Mouse (Mus musculus) liver, adult 2 months (tissue): Measurements from ENCODE around the gene Banp. TPM values are rescaled to one million over a fixed set of nuclear protein-coding genes. Genes with fewer than 3 reads are reported as not detected.
A peak's percentile ranks its signal among the peaks of the same experiment; 100 is the strongest.

ENCODE experiments used
- DNase-seq: peaks from one replicate; pipeline ENCODE4 v3.0.0-alpha.2; 2011; ENCODE audit warnings: low read depth, low spot score; ENCODE audit errors: extremely low read depth
- H3K27ac ChIP-seq: fragments of 200-500 bp; replicated peaks from 2 replicates; pipeline ENCODE4 v1.5.1; 2012; ENCODE audit warnings: low read depth, mild to moderate bottlenecking, control low read depth, inconsistent platforms, low read length; ENCODE audit not compliant: insufficient read depth
- H3K27me3 ChIP-seq: fragments of 200-500 bp; 2 replicates; pipeline ENCODE4 v1.6.1; 2012; ENCODE audit warnings: mild to moderate bottlenecking, moderate library complexity, low read length, inconsistent platforms; ENCODE audit not compliant: control insufficient read depth, insufficient read depth
- H3K36me3 ChIP-seq: fragments of 200-500 bp; 2 replicates; pipeline ENCODE4 v1.6.1; 2012; ENCODE audit warnings: low read length, inconsistent platforms; ENCODE audit not compliant: control insufficient read depth, insufficient read depth
- H3K4me1 ChIP-seq: fragments of 200-500 bp; 2 replicates; pipeline ENCODE4 v1.6.1; 2011; ENCODE audit warnings: low read length; ENCODE audit not compliant: control insufficient read depth, insufficient read depth
- H3K4me3 ChIP-seq: fragments of 200-500 bp; 2 replicates; pipeline ENCODE4 v1.5.1; 2011; ENCODE audit warnings: low read depth, mild to moderate bottlenecking, control low read depth, low read length, moderate library complexity; ENCODE audit not compliant: insufficient read depth
- H3K79me2 ChIP-seq: fragments of 200-500 bp; 2 replicates; pipeline ENCODE4 v1.6.1; 2012; ENCODE audit warnings: inconsistent platforms, mild to moderate bottlenecking, low read length, moderate library complexity; ENCODE audit not compliant: control insufficient read depth, insufficient read depth
- H3K9ac ChIP-seq: fragments of 200-500 bp; 2 replicates; pipeline ENCODE4 v1.6.1; 2012; ENCODE audit warnings: low read depth, mild to moderate bottlenecking, control low read depth, inconsistent platforms, low read length
- CTCF ChIP-seq: fragments of 200-500 bp; IDR thresholded peaks from 2 replicates; pipeline ENCODE4 v1.5.1; 2011; ENCODE audit warnings: low read depth, low read length, control low read depth
- POLR2A ChIP-seq: fragments of 200-500 bp; IDR thresholded peaks from 2 replicates; pipeline ENCODE4 v1.6.1; 2011; ENCODE audit warnings: low read length, control low read depth; ENCODE audit not compliant: insufficient read depth; ENCODE audit errors: extremely low read depth
- WGBS: fragments of 180-500 bp; shearing (Covaris S2); methylation state at CpG from one replicate; pipeline ENCODE4 v1.1.7; 2018; 5-methylcytosine and 5-hydroxymethylcytosine counted together
- polyA plus RNA-seq: library from polyadenylated mRNA; depleted of rRNA; stranded (reverse); fragments of >200 nt; gene quantifications from 2 replicates; pipeline ENCODE4 v1.2.3, GENCODE M21; 2012
- total RNA-seq: library from RNA; depleted of rRNA; stranded (reverse); fragments of >200 nt; gene quantifications from 2 replicates; pipeline ENCODE4 v1.2.3, GENCODE M21; 2014

Banp gene
- total and polyA plus RNA-seq, 2 experiments, result 9.8 to 38.2 TPM

DNA sequence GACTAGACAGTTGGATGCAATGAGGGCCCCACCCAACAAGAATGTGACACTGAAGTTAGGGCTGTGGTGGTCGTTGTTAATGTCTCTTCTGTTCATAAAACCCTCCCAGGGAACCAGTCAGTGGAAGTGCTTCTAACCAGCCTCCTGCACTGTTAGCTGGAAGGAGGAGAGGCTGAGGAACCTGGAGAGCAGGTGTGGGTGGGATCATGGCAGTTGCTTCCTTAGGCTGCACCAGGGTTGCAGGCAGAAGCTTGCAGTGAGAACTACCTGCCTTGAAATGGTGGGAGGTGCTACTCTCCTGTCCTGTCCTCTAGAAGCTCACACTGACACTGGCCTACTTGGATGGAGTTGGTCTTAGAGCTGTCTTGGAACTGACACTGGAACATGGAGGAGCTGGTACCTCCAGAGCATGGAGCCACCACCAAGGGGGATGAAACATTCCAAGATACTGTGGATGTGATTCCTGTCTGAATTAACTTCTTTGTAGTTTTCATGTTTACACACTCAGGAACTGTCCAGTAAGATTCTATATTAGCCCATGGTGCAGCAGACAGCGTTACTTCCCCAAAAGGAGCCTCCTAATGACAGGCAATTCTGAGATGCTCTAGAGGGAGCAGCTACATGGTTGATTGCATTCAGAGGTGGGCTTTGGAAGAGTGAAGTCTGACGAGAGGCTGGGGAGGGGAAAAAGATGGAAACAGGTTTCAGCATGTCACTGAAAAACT, 4.4 kb downstream of the Banp start:
- Histone ChIP-seq H3K27me3 (no peaks in the 10 kb centered on the region), H3K9ac (no peak overlapping the region), H3K4me1 (peaks cover 19% of the 10 kb centered on the region), H3K36me3 (no peaks in the 10 kb centered on the region), H3K27ac (no peak overlapping the region), H3K4me3 (no peak overlapping the region), H3K79me2 (peaks cover 26% of the 10 kb centered on the region; the same call in 1 of the 2 replicates)
- no peak for DNase-seq
- WGBS, result 78% methylated on average over 3 of the region's 3 CpGs
- TF ChIP-seq CTCF, result no peak
- TF ChIP-seq POLR2A, result no peak

DNA sequence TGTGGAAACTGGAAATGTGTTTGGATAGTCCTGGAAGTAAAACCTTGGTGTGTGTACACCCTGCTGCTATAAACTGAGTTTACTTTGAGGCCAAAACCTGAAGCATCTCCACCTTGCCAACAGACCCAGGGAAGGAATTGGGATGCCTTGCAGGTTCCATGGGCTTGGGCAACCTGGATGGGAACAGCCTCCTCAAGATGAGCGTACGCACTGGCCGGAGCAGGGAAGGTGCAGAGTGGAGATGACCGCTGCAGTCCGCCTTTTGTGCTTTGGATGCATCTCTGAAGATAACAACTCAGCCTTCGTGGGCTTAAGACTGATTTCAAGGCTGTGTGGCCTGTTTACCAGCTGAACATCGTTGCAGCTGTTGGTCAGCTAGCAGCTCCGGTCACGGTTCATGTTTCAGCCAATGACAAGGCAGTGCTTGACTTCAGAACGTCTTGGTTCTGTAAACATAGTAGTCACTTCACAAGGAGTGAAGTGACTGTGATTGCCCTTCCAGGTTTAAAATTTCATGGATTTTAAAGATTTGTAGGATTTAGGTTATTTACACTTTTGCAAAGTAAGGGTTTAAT, 5.5 kb downstream of the Banp start:
- no peaks in the 10 kb centered on the region for H3K27me3 ChIP-seq
- no peak overlapping the region for H3K27ac ChIP-seq
- peaks cover 17% of the 10 kb centered on the region for H3K4me1 ChIP-seq
- H3K79me2 ChIP-seq, result peaks cover 30% of the 10 kb centered on the region; the same call in 1 of the 2 replicates
- no peak overlapping the region for H3K4me3 ChIP-seq
- H3K9ac ChIP-seq, result no peak overlapping the region
- H3K36me3 ChIP-seq, result no peaks in the 10 kb centered on the region
- WGBS, result 82% methylated on average over 10 of the region's 10 CpGs
- TF ChIP-seq CTCF (no peak), POLR2A (no peak)
- DNase-seq, result no peak

DNA sequence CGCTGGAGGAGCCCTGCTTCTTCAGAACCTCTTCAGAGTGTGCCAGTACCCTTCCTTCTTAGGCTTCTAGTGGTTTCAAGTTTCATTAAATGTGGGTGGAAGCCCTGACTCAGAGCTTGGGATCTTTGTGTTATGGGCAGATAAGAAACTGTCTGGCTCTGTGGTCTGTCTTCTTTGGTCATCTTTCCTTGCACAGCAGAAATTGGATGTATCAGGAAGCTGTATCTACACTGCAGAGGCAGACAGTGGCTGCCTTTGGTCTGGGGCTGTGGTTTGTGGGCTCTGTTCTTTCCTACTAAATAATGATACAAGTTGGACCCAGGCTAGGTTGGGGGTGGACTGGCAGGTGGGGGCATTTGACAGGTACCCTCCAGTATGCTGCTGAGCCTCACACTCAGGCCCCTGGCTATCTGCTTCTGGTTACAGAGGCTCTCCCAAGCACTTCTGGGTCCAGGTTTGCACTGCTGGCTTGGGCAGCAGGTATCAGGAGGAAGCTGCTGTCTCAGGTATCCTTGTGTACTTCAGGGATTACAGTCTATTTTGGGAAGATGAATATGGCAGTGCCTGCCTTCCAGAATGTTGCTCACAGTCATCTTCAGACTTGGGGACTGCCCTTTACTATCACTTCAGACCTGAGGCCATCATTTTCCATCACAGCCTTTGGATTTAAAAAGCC, 6.4 kb downstream of the Banp start:
- Histone ChIP-seq H3K36me3 (no peaks in the 10 kb centered on the region), H3K79me2 (peaks cover 36% of the 10 kb centered on the region; the same call in 1 of the 2 replicates), H3K27ac (no peak overlapping the region), H3K4me3 (no peak overlapping the region), H3K9ac (no peak overlapping the region), H3K4me1 (peaks cover 17% of the 10 kb centered on the region), H3K27me3 (no peaks in the 10 kb centered on the region)
- 76% methylated on average over 1 of the region's 1 CpGs for WGBS
- no peak for TF ChIP-seq POLR2A
- TF ChIP-seq CTCF, result no peak
- DNase-seq, result no peak

DNA sequence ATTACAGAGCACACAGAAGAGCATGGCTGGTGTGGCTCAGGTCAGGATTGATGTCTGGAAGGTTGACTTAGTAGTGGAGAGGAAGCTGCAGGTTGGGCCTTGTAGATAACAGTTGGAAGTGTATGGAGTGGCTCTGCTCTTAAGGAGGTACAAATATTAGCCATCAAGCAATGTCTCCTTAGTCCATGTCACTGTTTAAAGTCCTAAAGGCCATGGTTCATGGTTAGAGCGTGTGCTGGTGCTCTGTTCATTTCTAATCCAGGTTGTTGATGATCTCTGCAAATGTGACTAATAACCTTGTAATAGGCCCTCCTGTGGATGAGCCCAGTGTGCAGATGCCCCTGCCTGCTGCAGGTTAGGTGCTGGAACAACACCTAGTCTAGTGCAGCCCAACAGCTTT, 8.8 kb downstream of the Banp start:
- Histone ChIP-seq H3K36me3 (no peaks in the 10 kb centered on the region), H3K9ac (no peak overlapping the region), H3K27ac (no peak overlapping the region), H3K4me1 (peaks cover 14% of the 10 kb centered on the region), H3K4me3 (no peak overlapping the region), H3K27me3 (no peaks in the 10 kb centered on the region), H3K79me2 (peaks cover 43% of the 10 kb centered on the region; the same call in 1 of the 2 replicates)
- TF ChIP-seq POLR2A, result no peak
- peak; percentile 66 for DNase-seq
- WGBS, result 31% methylated on average over 1 of the region's 1 CpGs

DNA sequence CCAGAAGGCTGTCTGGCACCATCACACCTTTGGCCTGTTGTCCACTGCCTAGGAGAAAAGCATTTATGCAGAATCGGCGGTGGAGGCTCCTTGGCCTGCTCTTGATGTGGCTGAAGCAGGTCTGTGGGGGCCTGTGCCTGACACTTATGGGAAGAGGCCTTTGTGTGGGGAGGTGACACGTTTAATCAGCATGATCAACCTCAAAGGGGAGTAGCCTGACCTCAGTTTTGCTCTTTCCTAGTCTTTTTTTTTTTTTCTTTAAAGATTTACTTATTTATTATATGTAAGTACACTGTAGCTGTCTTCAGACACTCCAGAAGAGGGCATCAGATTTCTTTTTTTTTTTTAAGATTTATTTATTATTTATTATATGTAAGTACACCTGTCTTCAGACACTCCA, 13.3 kb downstream of the Banp start:
- WGBS, result 79% methylated on average over 3 of the region's 3 CpGs
- H3K4me1 ChIP-seq, result peaks cover 24% of the 10 kb centered on the region

More for the DNA sequence above, 13.3 kb downstream of the Banp start:
- H3K79me2 ChIP-seq, result peaks cover 24% of the 10 kb centered on the region; the same call in 1 of the 2 replicates
- H3K27ac ChIP-seq, result no peak overlapping the region
- no peak overlapping the region for H3K9ac ChIP-seq
- H3K27me3 ChIP-seq, result no peaks in the 10 kb centered on the region
- TF ChIP-seq CTCF, result no peak
- no peak for TF ChIP-seq POLR2A
- DNase-seq, result no peak
- no peaks in the 10 kb centered on the region for H3K36me3 ChIP-seq
- H3K4me3 ChIP-seq, result no peak overlapping the region
